Mouse (Mus musculus): ENCODE data around the gene Sytl2. TPM values are rescaled to one million over a fixed set of nuclear protein-coding genes. Genes with fewer than 3 reads are reported as not detected.

Gene Sytl2
- polyA plus RNA-seq, 1 experiment: 21.9 TPM

DNA sequence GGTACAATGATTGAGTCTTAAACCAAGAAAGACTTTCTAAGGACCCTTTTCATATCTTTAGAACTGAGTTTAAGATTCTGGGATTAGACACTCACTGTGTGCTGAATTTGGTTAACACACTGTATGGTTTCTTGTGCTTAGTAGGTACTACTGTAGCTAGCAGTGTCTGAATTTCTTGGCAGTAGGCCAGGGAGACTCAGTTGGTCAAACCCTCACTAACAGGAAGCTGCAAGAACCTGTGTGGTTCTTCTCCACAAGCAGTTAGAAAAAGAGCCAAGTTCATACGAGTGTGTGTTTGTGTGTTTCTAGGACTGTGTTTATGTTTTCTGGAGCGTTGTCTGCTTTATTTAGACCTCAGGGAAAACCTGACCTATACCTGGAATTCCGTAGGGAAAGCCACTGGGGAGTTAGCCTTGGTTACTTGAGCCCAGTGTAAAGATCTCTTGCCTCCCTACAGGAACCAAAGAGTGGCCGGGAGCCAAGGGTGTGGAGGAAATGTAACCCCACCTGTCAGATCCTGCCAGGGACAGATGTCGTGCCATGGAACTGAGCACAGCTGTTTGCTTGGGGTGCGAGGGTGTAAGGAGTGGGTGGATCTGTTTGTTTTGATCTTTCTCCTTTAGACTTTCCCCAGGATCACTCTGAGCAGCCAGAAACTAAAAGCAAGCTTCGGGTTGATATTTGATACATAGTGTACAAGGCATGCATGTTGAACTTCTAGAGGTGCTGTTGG is 10.3 kb downstream of the Sytl2 start:
- no peaks in the 10 kb centered on the region for H3K27me3 ChIP-seq (ENCODE audit: control insufficient read depth, insufficient read depth, insufficient read length)
- H3ac ChIP-seq (ENCODE audit: control insufficient read depth, insufficient read length, low read depth): no peak overlapping the region
- no peak for TF ChIP-seq MAX (IDR thresholded peaks at IDR 0.05)
- TF ChIP-seq CTCF (IDR thresholded peaks at IDR 0.05; ENCODE audit: control insufficient read depth, insufficient read depth, insufficient read length): no peak
- no peak for TF ChIP-seq USF1 (IDR thresholded peaks at IDR 0.05; ENCODE audit: low read depth)
- TF ChIP-seq FOSL1 (IDR thresholded peaks at IDR 0.05; ENCODE audit: insufficient read depth, low read length, poor library complexity, severe bottlenecking): no peak
- TF ChIP-seq MYOD1 (IDR thresholded peaks at IDR 0.05; ENCODE audit: control insufficient read depth, insufficient read length, low read depth): peak; percentile 88
- peaks cover 69% of the 10 kb centered on the region for H3K79me2 ChIP-seq (ENCODE audit: control insufficient read depth, insufficient read depth)
- no peaks in the 10 kb centered on the region for H3K36me3 ChIP-seq (ENCODE audit: control insufficient read depth, insufficient read depth)
- H3K79me3 ChIP-seq (ENCODE audit: low read depth): peaks cover 30% of the 10 kb centered on the region
- no peak overlapping the region for H3K4me3 ChIP-seq (ENCODE audit: insufficient read depth, poor library complexity, severe bottlenecking)

DNA sequence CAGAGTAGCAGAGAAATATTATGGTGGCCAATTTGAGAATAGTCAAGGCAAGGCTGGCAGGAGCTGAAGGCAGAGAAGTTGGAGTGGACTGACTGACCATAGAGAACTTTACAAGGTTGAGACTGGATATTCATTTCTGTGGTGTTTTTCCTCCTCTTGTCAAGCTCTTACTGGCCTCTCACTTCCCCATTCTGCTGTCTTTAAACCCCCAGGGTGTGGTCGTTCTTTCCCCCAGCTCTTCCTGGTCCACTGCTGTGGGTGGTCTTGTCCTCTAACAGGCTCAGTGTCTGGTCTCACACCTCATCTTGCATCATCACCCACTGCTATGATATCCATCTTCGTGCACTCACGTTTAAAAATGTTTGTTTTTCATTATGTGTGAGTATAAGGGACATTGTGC is 11.4 kb downstream of the Sytl2 start:
- Histone ChIP-seq H3ac (ENCODE audit: control insufficient read depth, insufficient read length, low read depth) (no peak overlapping the region), H3K36me3 (ENCODE audit: control insufficient read depth, insufficient read depth) (no peaks in the 10 kb centered on the region), H3K79me2 (ENCODE audit: control insufficient read depth, insufficient read depth) (peaks cover 69% of the 10 kb centered on the region), H3K79me3 (ENCODE audit: low read depth) (peaks cover 30% of the 10 kb centered on the region), H3K27me3 (ENCODE audit: control insufficient read depth, insufficient read depth, insufficient read length) (no peaks in the 10 kb centered on the region), H3K4me3 (ENCODE audit: insufficient read depth, poor library complexity, severe bottlenecking) (no peak overlapping the region)
- TF ChIP-seq CEBPB (IDR thresholded peaks at IDR 0.05; ENCODE audit: low read depth) (no peak), FOSL1 (IDR thresholded peaks at IDR 0.05; ENCODE audit: insufficient read depth, low read length, poor library complexity, severe bottlenecking) (no peak), MYOG (IDR thresholded peaks at IDR 0.05; ENCODE audit: control insufficient read depth, extremely low read depth, insufficient read length) (no peak), CTCF (IDR thresholded peaks at IDR 0.05; ENCODE audit: control insufficient read depth, insufficient read depth, insufficient read length) (no peak), MYOD1 (IDR thresholded peaks at IDR 0.05; ENCODE audit: control insufficient read depth, insufficient read length, low read depth) (no peak), USF1 (IDR thresholded peaks at IDR 0.05; ENCODE audit: low read depth) (no peak), MAX (IDR thresholded peaks at IDR 0.05) (no peak)

DNA sequence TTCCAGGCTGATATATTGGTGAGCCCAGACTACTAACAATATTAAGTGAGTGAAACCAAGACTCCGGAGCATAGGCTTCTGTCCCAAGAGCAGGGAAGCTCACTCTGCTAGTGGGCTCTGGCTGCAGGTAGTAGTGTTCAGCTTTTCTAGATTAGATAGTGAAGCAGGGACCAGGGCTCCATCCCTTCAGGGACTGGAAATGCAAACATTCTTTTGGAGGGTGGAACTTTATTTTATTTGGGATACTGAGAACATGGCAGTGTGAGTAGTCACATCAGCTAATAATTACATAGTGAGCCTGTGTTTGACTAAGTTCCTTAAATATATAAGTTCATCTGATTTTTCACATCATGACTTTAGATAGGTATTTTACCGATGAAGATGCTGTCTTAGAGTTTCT is 14.8 kb downstream of the Sytl2 start:
- H3K27me3 ChIP-seq (ENCODE audit: control insufficient read depth, insufficient read depth, insufficient read length): no peaks in the 10 kb centered on the region

DNA sequence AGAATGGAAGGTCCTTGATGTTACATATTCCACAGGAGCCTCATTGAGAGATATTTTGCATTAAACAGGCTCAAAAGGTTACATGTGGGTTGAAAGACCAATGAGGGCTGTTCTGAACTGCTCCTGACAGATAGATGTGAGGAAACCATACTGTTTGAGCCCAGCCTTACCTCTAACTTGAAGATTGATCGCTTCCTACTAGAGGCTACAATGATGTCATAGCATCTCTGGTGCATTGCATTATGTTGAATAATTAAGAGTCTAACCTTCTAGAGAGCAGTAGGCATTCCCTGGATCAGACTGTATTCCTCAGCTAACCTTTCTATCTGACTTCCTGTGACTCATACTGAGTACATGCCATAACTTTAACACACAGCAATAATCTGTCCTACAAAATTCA is 17.4 kb downstream of the Sytl2 start:
- H3K36me3 ChIP-seq (ENCODE audit: control insufficient read depth, insufficient read depth): no peaks in the 10 kb centered on the region
- H3ac ChIP-seq (ENCODE audit: control insufficient read depth, insufficient read length, low read depth): no peak overlapping the region
- H3K4me3 ChIP-seq (ENCODE audit: insufficient read depth, poor library complexity, severe bottlenecking): no peak overlapping the region
- peaks cover 18% of the 10 kb centered on the region for H3K79me2 ChIP-seq (ENCODE audit: control insufficient read depth, insufficient read depth)
- H3K27me3 ChIP-seq (ENCODE audit: control insufficient read depth, insufficient read depth, insufficient read length): no peaks in the 10 kb centered on the region
- H3K79me3 ChIP-seq (ENCODE audit: low read depth): peaks cover 15% of the 10 kb centered on the region
- no peak for TF ChIP-seq MAX (IDR thresholded peaks at IDR 0.05)
- no peak for TF ChIP-seq CTCF (IDR thresholded peaks at IDR 0.05; ENCODE audit: control insufficient read depth, insufficient read depth, insufficient read length)
- no peak for TF ChIP-seq MYOG (IDR thresholded peaks at IDR 0.05; ENCODE audit: control insufficient read depth, extremely low read depth, insufficient read length)
- no peak for TF ChIP-seq MYOD1 (IDR thresholded peaks at IDR 0.05; ENCODE audit: control insufficient read depth, insufficient read length, low read depth)
- TF ChIP-seq USF1 (IDR thresholded peaks at IDR 0.05; ENCODE audit: low read depth): no peak
- no peak for TF ChIP-seq CEBPB (IDR thresholded peaks at IDR 0.05; ENCODE audit: low read depth)

More for the DNA sequence above, 14.8 kb downstream of the Sytl2 start:
- H3K79me2 ChIP-seq (ENCODE audit: control insufficient read depth, insufficient read depth): peaks cover 36% of the 10 kb centered on the region
- no peak overlapping the region for H3K4me3 ChIP-seq (ENCODE audit: insufficient read depth, poor library complexity, severe bottlenecking)
- no peak overlapping the region for H3ac ChIP-seq (ENCODE audit: control insufficient read depth, insufficient read length, low read depth)
- no peaks in the 10 kb centered on the region for H3K36me3 ChIP-seq (ENCODE audit: control insufficient read depth, insufficient read depth)
- H3K79me3 ChIP-seq (ENCODE audit: low read depth): peaks cover 15% of the 10 kb centered on the region
- TF ChIP-seq MYOG (IDR thresholded peaks at IDR 0.05; ENCODE audit: control insufficient read depth, extremely low read depth, insufficient read length) (no peak), FOSL1 (IDR thresholded peaks at IDR 0.05; ENCODE audit: insufficient read depth, low read length, poor library complexity, severe bottlenecking) (no peak), MAX (IDR thresholded peaks at IDR 0.05) (no peak), CTCF (IDR thresholded peaks at IDR 0.05; ENCODE audit: control insufficient read depth, insufficient read depth, insufficient read length) (no peak), USF1 (IDR thresholded peaks at IDR 0.05; ENCODE audit: low read depth) (no peak), CEBPB (IDR thresholded peaks at IDR 0.05; ENCODE audit: low read depth) (no peak), MYOD1 (IDR thresholded peaks at IDR 0.05; ENCODE audit: control insufficient read depth, insufficient read length, low read depth) (no peak)

DNA sequence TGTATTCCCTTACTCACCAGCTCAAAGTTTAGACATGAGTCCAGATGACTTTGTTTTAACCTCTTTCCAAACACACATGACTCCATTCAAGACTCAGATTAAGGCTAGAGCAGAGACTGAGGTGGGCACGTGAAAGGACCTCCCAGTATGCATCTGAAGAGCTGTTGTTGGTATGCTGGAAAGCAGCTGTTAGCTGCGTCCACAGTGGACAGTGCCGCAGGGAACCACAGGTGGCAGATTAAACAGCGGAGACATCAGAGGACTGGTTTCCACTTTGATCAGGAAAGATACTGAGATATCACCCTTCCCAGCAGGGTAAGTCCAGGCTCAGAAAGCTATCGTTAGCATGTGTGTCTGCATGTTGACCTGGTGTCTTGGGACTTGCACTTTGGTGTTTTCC is 18.1 kb downstream of the Sytl2 start:
- Histone ChIP-seq H3K79me2 (ENCODE audit: control insufficient read depth, insufficient read depth) (peaks cover 11% of the 10 kb centered on the region), H3K36me3 (ENCODE audit: control insufficient read depth, insufficient read depth) (no peaks in the 10 kb centered on the region), H3K27me3 (ENCODE audit: control insufficient read depth, insufficient read depth, insufficient read length) (no peaks in the 10 kb centered on the region), H3K79me3 (ENCODE audit: low read depth) (peaks cover 13% of the 10 kb centered on the region), H3K4me3 (ENCODE audit: insufficient read depth, poor library complexity, severe bottlenecking) (no peak overlapping the region), H3ac (ENCODE audit: control insufficient read depth, insufficient read length, low read depth) (no peak overlapping the region)
- TF ChIP-seq CEBPB (IDR thresholded peaks at IDR 0.05; ENCODE audit: low read depth) (no peak), MAX (IDR thresholded peaks at IDR 0.05) (no peak), MYOG (IDR thresholded peaks at IDR 0.05; ENCODE audit: control insufficient read depth, extremely low read depth, insufficient read length) (no peak), MYOD1 (IDR thresholded peaks at IDR 0.05; ENCODE audit: control insufficient read depth, insufficient read length, low read depth) (no peak), FOSL1 (IDR thresholded peaks at IDR 0.05; ENCODE audit: insufficient read depth, low read length, poor library complexity, severe bottlenecking) (no peak), USF1 (IDR thresholded peaks at IDR 0.05; ENCODE audit: low read depth) (no peak), CTCF (IDR thresholded peaks at IDR 0.05; ENCODE audit: control insufficient read depth, insufficient read depth, insufficient read length) (no peak)

Measured in C2C12 (cell line).